Mouse (Mus musculus) adrenal gland, postnatal 4 days (tissue): ENCODE measurements at regions not wholly inside any gene's neighbourhood (a gene's known extent, or its start where the extent isn't known, plus 50 kb on each side); places are given as distances from the start of the nearest gene placed in this dataset.
"Not testable (repeated sequence)": the region's sequence is repeated elsewhere in the genome, so short reads cannot be mapped to it uniquely, and the experiment has no call there.

Source experiments
- DNase-seq, 2 experiments: peaks; one replicate each; pipeline ENCODE4 v3.0.0; 2021 to 2022; ENCODE audit warnings: low spot score in 2 of 2, mixed read lengths in 2 of 2

DNA sequence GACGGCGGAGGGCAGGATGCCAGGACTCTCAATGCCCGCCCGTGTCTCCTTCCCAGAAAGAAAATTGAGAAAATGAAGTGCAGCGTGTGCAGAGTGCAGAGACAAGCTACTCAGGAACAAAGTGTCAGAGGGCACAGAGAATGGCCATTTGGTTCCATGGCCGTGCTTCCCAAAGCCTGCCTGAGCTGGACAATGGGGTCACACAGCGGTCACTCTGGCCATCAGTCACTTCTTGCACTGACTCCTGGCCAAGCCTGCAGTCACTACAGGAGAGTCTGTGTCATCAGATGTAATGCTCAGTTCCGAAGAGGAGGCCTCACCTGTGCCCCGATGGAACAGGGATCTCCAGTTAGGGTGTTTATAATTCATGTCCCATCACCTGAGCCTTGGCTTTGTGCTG is 312.6 kb downstream of the Ajap1 start:
- no peak for DNase-seq

DNA sequence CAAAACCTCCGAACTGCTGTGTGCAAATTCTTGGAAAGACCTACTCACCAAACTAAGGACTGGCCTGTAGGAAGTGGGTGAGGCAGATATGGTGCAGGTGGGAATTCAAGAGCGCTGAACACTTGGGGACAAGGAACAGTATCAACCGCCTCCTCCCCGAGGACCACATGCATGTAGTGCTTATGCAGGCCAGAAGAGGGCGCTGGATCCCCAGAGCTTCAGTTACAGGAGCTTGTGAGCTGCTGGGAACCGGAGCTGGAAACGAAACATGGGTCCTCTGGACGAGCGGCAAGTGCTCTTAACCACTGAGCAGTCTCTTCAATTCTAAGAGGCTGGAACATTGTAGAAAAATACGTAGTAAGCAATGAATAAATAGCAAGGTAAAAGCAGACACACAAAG is 317.8 kb downstream of the Ajap1 start:
- DNase-seq: no peak

DNA sequence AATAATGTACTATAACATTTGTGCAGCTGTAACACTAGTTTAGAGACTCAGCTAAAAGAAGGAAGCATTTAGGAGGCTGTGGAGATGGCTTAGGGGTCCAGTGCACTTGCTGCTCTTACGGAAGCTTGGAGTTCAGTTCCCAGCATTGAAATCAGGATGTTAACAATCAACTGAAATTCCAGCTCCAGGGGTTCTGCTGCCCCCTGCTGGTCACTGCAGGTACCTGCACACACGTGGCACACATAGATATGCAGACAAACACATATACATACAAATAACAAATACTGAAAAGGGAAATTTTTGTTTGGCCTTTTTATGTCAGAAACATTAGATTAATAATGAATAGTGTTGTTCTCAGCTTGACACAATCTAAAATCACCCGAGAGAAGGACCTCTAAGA is 322.5 kb downstream of the Ajap1 start:
- DNase-seq: no peak

DNA sequence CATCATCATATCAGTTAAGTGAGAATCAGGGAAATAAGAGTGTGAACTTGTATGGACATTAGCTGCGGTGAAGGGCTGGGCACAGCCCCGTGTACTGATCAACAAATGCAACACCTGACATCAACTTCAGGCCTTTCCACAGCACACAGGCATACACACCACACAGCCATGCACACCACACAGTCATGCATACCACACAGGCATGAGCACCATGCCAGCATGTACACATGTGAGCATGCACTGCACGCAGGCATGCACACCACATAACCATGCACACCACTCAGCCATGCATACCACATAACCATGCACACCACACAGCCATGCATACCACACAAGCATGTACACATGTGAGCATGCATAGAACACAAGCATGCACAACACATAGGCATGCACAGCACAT is 325.0 kb downstream of the Ajap1 start:
- no peak for DNase-seq

DNA sequence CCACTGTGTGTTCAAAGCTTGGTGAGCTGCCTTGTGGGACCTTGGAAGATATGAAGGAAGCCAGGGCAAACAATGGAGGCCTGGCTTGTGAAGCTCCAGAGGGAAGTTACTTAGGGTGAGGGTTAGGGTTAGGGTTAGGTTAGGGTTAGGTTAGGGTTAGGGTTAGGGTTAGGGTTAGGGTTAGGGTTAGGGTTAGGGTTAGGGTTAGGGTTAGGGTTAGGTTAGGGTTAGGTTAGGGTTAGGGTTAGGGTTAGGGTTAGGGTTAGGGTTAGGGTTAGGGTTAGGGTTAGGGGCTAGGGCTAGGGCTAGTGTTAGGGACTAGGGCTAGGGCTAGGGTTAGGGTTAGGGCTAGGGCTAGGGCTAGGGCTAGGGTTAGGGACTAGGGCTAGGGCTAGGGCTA is 329.7 kb downstream of the Ajap1 start:
- DNase-seq: not testable (repeated sequence)

DNA sequence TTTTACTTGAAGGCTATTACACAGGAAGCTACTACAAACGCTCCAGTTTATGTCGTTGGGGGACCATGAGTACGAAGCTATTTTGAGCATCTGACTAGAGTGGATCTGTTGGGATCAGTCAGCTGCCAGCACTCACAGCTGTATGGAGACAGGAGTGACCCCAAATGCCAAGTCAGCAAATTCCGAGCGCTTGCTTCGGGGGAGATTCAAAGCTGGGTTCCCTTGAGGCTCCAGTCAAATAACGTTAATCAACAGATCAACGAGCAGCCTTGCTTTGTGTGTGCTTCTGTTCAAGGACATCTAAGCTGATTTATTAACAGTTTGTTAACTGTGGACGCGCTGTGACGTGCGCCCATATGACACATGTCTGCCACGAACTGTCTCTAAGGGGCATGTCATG is 349.5 kb downstream of the Ajap1 start:
- no peak for DNase-seq

DNA sequence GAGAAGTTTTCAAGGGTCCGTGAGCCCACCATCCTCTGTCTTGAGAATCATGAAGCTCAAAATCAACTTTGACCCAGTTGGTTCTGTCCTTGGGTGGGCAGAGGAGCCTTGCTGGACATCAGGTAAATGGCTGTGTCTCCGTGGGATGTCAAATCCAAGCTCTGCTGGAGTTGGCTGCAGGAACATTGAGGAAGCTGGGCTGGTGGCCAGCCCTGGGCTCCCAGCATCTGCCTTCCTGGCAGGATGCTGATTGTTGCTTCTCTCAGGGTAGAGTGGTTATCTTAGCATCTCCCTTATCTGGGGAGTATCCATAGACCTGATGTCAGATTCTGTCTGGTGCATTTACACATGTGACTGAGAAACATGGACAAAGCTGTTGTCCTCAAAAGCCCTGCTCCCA is 353.3 kb downstream of the Ajap1 start:
- DNase-seq: no peak

DNA sequence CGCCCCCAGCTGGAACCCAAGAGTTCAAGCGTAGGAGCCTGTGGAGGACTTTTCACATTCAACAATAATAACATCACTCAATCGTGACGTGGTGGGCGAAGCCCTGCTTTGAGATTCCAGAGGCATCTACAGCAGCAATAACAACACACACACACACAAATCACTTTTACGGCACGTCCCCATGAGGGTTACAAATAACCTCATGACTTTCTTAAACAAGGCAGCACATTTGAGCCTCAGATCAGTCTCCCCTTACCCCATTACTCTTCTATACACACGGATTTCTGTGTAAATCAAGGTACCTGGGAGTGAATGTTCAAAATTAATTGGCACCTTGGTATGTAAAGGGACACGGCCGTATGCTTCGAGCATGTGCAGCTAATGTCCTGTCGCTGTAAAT is 354.4 kb downstream of the Ajap1 start:
- no peak for DNase-seq

DNA sequence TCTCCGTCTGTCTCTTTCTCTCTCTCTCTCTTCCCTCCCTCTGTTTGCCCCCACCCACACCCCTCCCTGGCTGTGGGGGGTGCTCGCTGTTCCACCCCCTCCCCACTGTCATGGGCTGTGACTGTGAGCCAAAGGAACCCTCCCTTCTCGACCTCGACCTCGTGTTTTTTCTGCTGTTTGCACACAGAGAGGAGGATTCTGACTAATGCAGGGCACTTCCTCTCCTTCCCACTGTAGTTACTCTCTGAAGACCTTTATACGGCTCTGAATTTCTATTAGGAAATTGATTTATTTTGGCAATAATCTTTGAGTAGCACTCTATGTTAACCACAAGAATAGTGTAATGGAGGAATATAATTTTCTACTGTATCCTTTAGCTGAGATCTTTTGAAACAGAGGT is 362.1 kb downstream of the Ajap1 start:
- DNase-seq: no peak

DNA sequence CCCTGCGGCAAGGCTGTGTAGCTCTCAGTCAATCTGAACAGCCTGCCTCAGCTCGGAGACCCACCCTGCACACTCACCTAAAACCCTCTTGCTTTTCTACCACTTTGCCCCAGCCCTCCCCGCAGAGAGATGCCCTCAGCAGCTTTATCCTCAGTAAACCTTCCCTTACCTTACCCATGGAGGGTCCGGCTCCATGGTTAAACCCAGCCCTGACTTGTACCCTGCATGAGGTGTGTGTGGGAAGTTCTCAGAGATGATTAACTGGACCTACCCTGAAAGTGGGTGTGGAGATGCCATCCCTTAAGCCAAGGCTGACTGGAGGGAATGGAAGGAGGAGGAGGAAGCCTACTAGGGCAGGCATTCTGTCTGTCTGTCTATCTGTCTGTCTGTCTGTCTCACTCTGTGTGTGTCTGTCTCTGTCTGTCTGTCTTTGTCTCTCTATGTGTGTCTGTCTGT is 362.9 kb downstream of the Ajap1 start:
- DNase-seq: no peak

DNA sequence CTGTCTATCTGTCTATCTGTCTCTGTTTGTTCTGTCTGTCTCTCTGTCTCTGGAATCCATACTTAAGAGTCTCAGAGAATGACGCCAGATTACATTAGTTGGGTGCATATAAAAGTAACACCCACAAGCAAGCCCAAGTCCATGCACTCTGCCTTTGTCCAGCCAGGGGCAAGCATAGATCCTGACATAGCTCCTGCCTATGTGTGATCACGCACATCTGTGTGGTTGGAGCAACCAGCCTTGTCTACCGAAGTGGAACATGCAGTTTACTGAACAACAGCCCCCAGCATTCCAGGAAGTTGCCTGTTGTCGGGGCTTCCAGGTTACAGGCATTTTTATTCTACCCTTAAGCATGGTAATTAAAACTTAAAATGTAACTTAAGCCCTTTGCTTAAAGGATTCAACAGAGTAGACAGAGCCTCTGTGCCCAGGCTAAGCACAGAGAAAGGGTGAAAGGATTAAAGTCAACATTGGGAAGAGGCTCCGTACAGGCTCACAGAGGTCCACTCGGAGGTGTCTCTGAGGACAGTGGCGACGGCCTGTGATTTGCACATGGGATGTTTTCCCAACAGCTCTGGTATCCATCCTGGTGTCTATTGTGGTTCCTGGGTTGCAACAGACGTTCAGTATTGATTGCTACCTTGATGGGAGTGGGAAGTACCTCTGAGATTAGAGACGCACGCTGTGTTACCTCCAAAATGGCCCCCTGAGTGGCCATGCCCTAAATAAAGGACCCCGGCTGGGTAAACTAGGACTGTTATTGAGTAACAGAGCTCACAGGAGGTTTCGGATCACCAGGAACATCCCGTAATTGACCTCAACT is 363.6 kb downstream of the Ajap1 start:
- no peak for DNase-seq

DNA sequence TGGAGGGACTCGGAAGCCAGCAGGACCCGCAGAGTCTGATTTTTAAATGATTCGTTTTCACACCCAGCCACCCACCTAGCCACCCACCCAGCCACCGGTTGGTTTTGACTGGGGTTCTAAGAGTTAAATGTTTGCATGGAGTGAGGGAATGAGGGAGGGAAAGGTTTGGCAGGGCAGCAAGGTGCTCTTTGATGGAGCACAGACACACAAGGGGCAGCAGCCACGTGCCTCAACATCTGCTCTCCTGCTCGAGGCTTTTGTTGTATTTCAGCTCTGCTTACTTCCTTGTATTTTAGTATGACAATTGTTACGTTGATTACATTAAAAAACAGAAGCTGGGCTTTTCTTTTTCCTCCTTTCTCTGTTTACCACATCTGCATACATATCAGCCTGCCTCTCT is 367.6 kb downstream of the Ajap1 start:
- DNase-seq: no peak

DNA sequence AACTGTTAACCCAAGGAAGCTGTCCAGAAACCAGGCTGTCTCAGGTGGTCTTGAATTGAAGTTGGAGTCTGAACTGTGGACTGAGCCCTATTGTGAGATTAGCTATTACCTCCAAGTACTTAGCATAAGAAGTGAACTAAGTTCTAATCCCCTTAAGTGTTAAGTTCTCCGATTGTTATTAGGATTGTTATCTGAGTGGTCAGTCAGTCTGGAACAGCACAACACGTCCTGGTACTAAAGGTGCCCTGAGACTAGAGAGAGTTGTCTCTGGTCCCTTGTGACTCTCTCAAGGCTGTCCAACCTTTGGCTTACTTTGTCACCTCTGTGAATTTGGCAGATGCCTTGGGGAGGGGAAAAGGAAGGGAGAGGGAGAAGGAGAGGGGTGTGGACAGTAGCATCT is 369.0 kb downstream of the Ajap1 start:
- DNase-seq: no peak

DNA sequence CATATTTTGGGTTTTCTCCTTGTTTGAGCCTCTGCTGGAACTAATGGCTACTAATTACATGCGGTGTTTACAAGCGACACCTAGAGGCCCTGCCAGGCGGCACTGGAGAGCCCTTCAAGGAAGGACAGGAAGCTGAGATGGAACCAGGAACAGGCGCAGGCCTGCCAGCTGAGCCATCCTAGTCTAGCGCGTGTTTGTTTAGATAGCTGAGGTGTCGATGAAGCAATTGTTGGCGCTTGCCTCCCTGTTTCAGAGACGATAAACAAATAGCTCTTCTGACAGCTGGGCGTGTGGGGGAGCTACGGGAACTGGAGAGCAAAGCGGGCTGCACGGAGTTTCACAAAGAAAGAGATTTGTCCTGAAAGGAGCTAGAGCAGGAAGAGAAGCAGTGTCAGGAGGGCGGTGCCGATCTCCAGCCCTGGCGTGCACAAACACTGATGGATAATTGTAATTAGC is 372.3 kb downstream of the Ajap1 start:
- DNase-seq: no peak

DNA sequence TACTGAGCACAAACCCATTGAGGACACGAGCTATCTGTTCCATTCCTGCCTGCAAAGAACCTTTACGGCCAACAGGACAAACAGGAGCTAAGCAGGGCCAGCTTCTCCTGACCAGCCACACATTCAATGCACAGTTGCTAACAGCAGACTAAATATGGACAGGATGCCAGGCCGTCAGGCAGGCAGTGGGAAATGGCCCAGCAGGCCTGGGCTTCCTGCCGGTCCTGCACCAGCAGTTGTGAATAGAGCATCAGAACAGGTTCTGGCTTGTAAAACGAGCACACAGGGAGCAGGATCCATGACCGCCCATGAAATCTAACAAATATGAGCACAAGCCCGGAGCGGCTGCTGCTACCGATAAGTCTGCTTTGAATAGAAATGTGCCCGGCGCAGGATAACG is 384.0 kb downstream of the Ajap1 start:
- no peak for DNase-seq

DNA sequence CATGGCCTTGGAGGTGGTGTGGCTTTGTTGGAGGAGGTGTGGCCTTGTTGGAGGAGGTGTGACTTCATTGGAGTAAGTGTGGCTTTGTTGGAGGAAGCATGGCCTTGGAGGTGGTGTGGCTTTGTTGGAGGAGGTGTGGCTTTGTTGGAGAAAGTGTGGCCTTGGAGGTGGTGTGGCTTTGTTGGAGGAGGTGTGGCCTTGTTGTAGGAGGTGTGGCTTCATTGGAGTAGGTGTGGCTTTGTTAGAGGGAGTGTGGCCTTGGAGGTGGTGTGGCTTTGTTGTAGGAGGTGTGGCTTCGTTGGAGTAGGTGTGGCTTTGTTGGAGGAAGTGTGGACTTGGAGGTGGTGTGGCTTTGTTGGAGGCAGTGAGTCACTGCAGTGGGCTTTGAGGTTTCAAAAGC is 385.0 kb downstream of the Ajap1 start:
- no peak for DNase-seq

DNA sequence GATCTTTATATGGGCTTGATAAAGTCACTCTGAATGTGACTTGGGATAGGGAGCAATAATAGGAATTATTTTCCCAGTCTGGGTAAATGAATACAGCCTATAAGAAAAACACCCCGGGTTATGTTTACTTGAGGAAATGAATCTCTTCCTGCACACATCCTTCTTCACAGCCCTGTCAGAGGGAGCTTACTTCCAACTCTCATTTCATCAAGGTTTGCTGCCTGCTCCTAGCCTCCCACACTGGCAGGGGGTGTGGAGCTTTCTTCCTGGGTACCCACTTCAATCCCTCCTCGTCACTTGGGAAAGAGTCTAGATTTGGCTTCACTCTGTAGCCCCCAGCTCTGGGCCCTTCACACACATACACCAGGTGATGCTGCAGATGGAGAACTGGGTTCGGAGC is 389.5 kb downstream of the Ajap1 start:
- no peak for DNase-seq

DNA sequence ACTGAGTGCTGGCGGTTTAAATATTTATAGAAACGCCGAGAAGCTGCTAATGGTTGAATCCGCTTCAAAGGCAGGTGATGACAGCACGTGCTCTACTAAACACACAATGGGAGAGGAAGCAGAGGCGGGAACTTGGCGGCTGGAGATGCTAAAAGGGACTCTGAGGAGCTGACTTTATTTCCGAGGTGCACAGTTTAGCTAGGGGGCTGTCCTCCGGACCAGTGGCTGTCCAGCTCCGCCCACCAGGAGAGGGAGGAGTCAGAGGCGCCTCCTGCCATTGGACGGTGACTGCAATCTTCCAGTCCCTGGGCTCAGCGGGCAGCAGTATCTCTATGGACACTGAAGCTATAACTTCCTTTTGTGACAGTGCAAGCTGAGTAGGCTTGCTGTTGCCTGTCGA is 400.4 kb downstream of the Ajap1 start:
- DNase-seq: no peak

DNA sequence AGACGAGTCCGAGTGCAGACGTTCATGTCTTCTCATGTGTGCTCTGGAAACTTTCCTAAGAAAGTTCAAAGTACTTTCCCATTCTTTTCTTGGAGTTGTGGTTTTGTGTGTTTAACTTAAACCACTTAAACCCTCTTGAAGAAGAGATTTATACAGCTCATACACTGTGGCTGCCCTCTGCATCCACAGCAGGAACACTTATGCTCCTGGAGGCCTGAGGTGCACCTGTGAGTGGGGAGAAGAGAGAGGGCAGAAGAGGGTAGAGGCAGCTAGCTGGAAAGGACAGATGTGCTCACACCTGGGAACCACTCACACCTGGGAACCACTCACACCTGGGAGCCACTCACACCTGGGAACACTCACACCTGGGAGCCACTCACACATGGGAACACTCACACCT is 408.0 kb downstream of the Ajap1 start:
- no peak for DNase-seq

DNA sequence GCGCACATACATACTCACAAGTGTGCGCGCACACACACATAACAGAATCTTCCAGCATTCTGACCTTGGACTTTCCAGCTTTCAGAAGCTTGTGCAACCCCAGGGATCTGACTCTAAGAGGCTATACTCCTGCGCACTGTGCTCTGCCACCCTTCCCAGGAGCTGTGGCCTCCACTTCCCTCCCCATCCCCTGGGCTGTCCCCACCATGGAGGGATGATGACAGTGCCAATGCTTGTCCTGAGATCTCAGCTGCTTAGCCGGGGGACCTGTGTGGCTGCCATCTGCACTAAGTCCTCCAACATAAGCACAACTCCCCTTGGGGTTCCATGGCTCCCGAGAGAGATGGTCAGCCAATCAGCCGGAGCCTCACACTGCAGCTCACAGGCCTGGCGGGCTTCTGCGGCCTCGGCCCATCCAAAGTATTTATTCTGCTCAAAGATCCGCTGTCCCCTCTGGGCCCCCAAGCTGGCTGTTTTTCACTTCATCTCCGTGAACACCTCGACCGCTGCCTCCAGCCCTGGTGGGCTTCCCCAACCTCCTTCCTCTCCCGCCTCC is 412.3 kb downstream of the Ajap1 start:
- no peak for DNase-seq

DNA sequence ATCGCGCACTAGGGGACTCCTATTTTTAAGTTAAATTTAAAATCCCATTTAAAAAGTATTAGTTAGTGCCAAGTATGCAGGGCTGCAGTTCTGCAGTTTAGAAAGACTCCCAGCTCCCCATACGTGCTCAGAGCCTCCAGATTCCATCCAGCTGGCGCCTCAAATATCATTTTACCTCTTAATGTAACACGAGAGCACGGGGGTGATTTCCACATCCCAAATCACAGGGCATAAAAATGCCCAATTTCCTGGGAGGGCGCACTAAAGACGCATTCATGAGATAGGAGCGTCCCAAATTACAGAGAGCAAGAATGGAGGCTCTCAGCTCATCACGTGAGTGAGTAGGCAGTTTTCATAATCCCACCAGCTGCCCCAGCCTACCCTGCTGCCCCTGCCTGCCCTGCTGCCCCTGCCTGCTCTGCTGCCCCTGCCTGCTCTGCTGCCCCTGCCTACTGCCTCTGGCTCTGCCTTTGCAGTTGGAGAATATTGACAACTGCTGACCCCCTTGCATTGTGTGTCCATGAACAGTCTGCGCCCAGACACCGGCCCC is 414.1 kb downstream of the Ajap1 start:
- DNase-seq: no peak

DNA sequence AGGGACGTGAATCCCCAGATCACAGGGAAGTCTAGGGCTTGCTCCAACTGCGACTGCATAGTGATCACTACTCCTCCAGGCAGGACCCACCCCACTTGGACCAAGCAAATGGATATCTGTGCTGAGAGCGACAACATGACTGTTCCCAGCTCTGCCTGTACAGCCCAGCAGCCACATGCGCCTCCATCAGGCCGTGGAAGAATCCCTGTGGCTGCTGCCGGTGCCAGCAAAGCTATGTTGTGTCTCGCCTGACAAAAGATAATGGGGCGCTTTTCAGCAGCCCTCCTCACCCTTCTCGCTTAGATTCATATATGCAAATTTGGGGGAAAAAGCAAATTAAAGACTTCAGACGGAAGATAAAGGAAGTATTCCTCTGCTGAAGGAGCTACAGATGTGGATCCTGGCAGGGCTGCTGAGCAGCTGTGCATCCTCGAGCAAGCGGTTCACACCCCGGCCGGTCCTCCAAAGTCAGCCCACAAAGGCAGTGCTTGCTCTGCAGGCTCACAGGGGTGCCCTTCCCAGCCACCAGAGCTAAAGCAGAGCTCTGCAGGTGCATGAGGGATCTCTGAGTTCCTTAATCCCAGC is 418.5 kb downstream of the Ajap1 start:
- no peak for DNase-seq
